Mouse (Mus musculus) gastrocnemius, postnatal 10 days (tissue): ENCODE measurements at regions not wholly inside any gene's neighbourhood (a gene's known extent, or its start where the extent isn't known, plus 50 kb on each side); places are given as distances from the start of the nearest gene placed in this dataset.
A peak's percentile ranks its signal among the peaks of the same experiment; 100 is the strongest.

Experiments
- DNase-seq: peaks from one replicate; pipeline ENCODE4 v3.0.0; 2021; ENCODE audit warnings: mixed read lengths

GRCm38 (mm10) chr1:78050231-78050630 is 146.7 kb downstream of the Pax3 start:
- DNase-seq: no peak

- DNase-seq: no peak
Observed at GRCm38 (mm10) chr1:78032336-78032735, 164.6 kb downstream of the Pax3 start.

- DNase-seq: no peak
Observed at GRCm38 (mm10) chr1:78021766-78022165, 175.2 kb downstream of the Pax3 start.

GRCm38 (mm10) chr1:78021014-78021413 is 175.9 kb downstream of the Pax3 start:
- DNase-seq: no peak

- no peak for DNase-seq
Observed at GRCm38 (mm10) chr1:78017949-78018617, 178.9 kb downstream of the Pax3 start.

GRCm38 (mm10) chr1:78016541-78017267 is 180.2 kb downstream of the Pax3 start:
- DNase-seq: no peak

- no peak for DNase-seq
Observed at GRCm38 (mm10) chr1:78015999-78016398, 180.9 kb downstream of the Pax3 start.

- DNase-seq: no peak
Observed at GRCm38 (mm10) chr1:78013396-78013795, 183.5 kb downstream of the Pax3 start.

- DNase-seq: peak; percentile 21
Observed at GRCm38 (mm10) chr1:78008811-78009410, 188.0 kb downstream of the Pax3 start.

GRCm38 (mm10) chr1:78004376-78004775 is 192.6 kb downstream of the Pax3 start:
- no peak for DNase-seq

GRCm38 (mm10) chr1:77998727-77999126 is 198.2 kb downstream of the Pax3 start:
- DNase-seq: no peak

- no peak for DNase-seq
Observed at GRCm38 (mm10) chr1:77981528-77981927, 215.4 kb downstream of the Pax3 start.

- DNase-seq: peak; percentile 56
Observed at GRCm38 (mm10) chr1:77978696-77979095, 218.2 kb downstream of the Pax3 start.

- DNase-seq: no peak
Observed at GRCm38 (mm10) chr1:77975941-77976340, 221.0 kb downstream of the Pax3 start.

GRCm38 (mm10) chr1:77972301-77972717 is 224.6 kb downstream of the Pax3 start:
- DNase-seq: peak; percentile 68

GRCm38 (mm10) chr1:77964656-77965335 is 232.1 kb downstream of the Pax3 start:
- no peak for DNase-seq

GRCm38 (mm10) chr1:77959309-77959708 is 237.6 kb downstream of the Pax3 start:
- DNase-seq: no peak

GRCm38 (mm10) chr1:77957156-77957767 is 239.7 kb downstream of the Pax3 start:
- no peak for DNase-seq

GRCm38 (mm10) chr1:77947894-77948293 is 249.0 kb downstream of the Pax3 start:
- no peak for DNase-seq

- no peak for DNase-seq
Observed at GRCm38 (mm10) chr1:77944327-77944645, 252.6 kb downstream of the Pax3 start.

- DNase-seq: no peak
Observed at GRCm38 (mm10) chr1:77943633-77944326, 253.2 kb downstream of the Pax3 start.

- DNase-seq: no peak
Observed at GRCm38 (mm10) chr1:77943101-77943500, 253.8 kb downstream of the Pax3 start.
